Mouse (Mus musculus) right cerebral cortex, postnatal 36 days (tissue): ENCODE measurements around the gene Tufm.

ENCODE experiments used
- DNase-seq, 2 experiments: peaks; one replicate each; pipeline ENCODE4 v3.0.0; 2022; ENCODE audit warnings: low spot score in 2 of 2, mixed read lengths in 1 of 2

Tufm gene

GRCm38 (mm10) chr7:126487052-126487483, at the start of gene Tufm:
Tufm (plus strand) TSS chr7:126487361.
- DNase-seq, result peak; percentile 97 to 99

- no peak for DNase-seq
Observed at GRCm38 (mm10) chr7:126440134-126440533, 47.0 kb upstream of the Tufm start.

GRCm38 (mm10) chr7:126443997-126444396, 43.2 kb upstream of the Tufm start:
- DNase-seq, result no peak

GRCm38 (mm10) chr7:126444536-126444935, 42.6 kb upstream of the Tufm start:
- no peak for DNase-seq

GRCm38 (mm10) chr7:126445104-126445815, 41.9 kb upstream of the Tufm start:
- DNase-seq, result no peak

GRCm38 (mm10) chr7:126446217-126446616, 40.9 kb upstream of the Tufm start:
- no peak for DNase-seq

GRCm38 (mm10) chr7:126448481-126448880, 38.7 kb upstream of the Tufm start:
- no peak for DNase-seq

GRCm38 (mm10) chr7:126449991-126450390, 37.2 kb upstream of the Tufm start:
- no peak for DNase-seq

- no peak for DNase-seq
Observed at GRCm38 (mm10) chr7:126450641-126451040, 36.5 kb upstream of the Tufm start.

GRCm38 (mm10) chr7:126452244-126452643, 34.9 kb upstream of the Tufm start:
- DNase-seq, result no peak

- DNase-seq, result no peak
Observed at GRCm38 (mm10) chr7:126453861-126454260, 33.3 kb upstream of the Tufm start.

- DNase-seq, result no peak
Observed at GRCm38 (mm10) chr7:126455242-126455641, 31.9 kb upstream of the Tufm start.

GRCm38 (mm10) chr7:126456382-126457266, 30.5 kb upstream of the Tufm start:
- DNase-seq, result no peak

- no peak for DNase-seq
Observed at GRCm38 (mm10) chr7:126458225-126458624, 28.9 kb upstream of the Tufm start.

GRCm38 (mm10) chr7:126458844-126459618, 28.1 kb upstream of the Tufm start:
- DNase-seq, result no peak

- no peak for DNase-seq
Observed at GRCm38 (mm10) chr7:126460623-126461399, 26.4 kb upstream of the Tufm start.

- DNase-seq, result no peak
Observed at GRCm38 (mm10) chr7:126461626-126462025, 25.5 kb upstream of the Tufm start.

GRCm38 (mm10) chr7:126463004-126463403, 24.2 kb upstream of the Tufm start, which contains the start of gene Atp2a1:
Atp2a1 (minus strand) TSS chr7:126463108.
- DNase-seq, result no peak

GRCm38 (mm10) chr7:126463547-126463946, 23.6 kb upstream of the Tufm start:
- no peak for DNase-seq

GRCm38 (mm10) chr7:126464121-126464520, 23.0 kb upstream of the Tufm start:
- DNase-seq, result no peak

- DNase-seq, result no peak
Observed at GRCm38 (mm10) chr7:126464836-126465235, 22.3 kb upstream of the Tufm start.
